Mouse (Mus musculus) right cerebral cortex, postnatal 4 days (tissue): ENCODE results near the gene Hmx3.
A peak's percentile ranks its signal among the peaks of the same experiment; 100 is the strongest.

Experiments
- DNase-seq: peaks from one replicate; pipeline ENCODE4 v3.0.0-alpha.2; 2022

Gene Hmx3

DNA sequence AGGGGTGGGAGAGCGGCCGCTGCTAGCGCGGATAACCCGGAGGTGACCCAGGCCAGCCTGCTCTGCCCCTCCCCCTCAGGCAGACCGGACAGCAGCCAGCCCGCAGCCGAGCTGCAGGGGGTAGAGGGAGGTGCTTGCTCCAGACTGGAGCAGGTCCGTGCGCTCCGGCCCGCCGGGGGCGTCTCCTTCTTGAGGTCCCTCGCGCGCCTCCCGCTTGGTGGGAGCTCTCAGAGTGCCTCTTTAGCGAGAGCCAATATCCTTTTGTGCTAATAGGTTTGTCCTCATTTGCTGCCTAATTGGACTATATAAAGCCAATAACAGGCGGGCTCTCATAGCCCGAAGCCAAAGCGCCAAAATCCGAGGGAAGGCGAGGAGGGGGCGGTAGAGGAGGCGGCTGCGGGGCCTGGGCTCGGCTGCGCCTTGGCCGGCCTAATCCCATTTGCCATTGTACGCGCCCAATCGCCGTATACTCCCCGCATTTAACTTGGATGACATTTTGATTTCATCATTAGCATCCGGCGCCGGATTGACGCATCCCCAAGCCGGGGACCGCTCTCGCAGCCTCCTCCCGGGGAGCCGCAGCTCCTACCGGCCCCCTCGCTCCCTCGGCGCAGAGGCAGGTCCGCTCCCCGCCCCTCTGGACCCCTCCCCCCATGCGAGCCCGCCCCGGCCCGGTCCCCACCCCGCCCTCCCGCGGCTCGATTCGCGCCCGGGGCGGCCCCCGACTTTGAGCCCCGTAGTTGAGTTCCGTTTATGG lies at the start of gene Hmx3:
Gene Hmx3 (plus strand): TSS at position 753 of the 757 bp plus-strand sequence.
- no peak for DNase-seq

DNA sequence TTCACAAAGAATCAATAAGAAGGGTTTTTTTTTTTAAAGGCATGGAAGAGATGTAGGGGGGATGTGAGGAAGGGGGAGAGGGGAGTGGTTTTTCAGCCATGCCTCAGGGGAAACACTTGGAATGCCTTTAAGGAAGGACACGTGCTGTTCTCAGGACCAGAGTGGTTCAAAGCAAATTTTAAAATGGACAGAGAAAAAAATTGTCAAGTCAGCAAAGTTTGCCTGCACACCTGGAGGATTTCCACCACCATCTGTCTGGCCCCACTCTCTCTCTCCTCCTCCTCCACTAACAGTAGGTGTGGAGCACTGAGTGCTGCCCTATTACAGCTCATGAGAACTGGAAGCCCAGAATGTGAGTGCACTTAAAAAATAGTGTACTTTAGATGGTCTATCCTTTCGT lies 38.9 kb upstream of the Hmx3 start:
- DNase-seq: no peak

DNA sequence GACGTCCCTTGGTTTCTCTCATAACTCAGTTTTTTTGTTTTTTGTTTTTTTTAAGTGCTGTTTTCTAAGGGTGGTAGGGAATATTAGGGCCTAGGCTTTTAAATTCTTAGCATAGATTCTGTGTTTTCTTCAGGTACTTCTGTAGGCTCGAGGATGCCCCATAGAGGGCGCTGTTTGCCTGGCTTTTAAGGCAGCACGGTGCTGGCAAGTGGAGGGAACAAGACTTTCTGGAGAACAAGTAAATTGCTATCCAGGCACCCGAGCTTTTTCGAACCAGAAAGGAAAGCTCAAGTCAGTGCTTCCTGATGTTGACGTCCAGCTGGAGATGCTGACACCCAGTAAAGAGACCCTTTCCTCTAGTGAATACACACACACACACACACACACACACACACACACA lies 2.7 kb upstream of the Hmx3 start:
- DNase-seq: peak; percentile 96

DNA sequence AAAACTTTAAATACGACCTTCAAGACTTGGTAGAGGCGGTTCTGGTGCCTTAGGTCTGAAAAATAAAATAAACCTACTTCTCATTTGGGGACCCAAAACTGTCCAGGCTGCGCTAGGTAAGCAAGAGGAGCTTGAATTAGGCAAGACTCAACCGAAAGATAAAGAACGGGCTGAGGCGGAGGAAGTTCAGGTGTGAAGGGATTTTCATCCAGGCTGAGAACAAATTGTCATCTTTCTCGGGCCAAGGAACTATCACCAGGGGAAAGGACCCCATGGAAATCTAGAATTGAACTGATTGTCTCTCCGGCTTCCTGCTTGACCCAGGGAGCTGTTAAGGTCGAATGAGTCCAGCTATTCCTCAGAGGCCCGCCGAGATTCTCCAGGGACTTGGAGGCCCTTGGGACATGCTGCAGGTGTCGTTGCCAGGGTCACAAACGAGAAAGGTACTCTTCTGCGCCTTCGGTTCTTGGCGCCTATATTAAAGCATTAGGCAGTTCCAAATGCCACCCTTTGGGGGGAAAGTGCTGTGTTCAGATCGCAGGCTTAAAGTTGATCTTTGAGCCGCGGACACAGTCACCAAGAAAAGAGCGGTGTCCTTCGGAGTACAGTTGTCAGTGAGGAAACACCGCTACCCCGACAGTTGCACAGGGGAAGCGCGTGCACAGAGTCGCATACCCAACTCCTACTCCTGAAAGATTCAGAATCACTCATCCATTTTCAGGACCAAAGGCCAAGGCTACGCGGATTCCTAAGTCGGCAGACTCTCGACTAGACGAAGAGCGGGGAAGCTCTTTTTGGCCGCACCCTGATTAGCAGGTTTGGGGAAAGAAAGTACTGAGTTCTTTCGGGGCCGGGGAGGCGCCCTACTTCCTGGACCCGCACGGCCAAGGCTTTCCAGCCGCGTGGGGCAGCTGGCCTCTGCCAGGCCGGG lies 1.2 kb upstream of the Hmx3 start:
- no peak for DNase-seq

DNA sequence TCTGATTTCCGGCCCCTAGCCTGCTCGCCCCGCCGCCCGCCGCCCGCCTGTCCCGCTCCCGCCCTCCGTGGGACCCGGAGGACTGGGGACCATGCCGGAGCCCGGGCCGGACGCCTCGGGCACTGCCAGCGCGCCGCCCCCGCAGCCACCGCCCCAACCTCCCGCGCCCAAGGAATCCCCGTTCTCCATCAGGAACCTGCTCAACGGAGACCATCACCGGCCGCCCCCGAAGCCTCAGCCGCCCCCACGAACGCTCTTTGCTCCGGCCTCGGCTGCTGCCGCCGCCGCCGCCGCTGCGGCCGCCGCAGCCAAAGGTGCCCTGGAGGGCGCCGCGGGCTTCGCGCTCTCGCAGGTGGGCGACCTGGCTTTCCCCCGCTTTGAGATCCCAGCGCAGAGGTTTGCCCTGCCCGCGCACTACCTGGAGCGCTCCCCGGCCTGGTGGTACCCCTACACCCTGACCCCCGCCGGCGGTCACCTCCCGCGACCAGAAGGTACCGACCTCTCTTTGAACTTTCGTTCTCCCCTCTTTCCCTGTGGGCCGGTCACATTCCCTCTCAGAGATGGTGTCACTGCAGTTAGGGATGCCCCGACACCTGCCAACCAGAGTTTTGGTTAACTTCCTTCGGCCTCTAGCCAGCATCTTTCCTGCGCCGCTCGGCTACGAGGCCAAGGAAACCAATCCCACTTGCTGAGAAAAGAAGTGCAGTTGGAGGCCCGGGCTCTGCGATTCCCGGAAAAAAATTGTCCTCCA lies 380 bp downstream of the Hmx3 start:
- DNase-seq: no peak

DNA sequence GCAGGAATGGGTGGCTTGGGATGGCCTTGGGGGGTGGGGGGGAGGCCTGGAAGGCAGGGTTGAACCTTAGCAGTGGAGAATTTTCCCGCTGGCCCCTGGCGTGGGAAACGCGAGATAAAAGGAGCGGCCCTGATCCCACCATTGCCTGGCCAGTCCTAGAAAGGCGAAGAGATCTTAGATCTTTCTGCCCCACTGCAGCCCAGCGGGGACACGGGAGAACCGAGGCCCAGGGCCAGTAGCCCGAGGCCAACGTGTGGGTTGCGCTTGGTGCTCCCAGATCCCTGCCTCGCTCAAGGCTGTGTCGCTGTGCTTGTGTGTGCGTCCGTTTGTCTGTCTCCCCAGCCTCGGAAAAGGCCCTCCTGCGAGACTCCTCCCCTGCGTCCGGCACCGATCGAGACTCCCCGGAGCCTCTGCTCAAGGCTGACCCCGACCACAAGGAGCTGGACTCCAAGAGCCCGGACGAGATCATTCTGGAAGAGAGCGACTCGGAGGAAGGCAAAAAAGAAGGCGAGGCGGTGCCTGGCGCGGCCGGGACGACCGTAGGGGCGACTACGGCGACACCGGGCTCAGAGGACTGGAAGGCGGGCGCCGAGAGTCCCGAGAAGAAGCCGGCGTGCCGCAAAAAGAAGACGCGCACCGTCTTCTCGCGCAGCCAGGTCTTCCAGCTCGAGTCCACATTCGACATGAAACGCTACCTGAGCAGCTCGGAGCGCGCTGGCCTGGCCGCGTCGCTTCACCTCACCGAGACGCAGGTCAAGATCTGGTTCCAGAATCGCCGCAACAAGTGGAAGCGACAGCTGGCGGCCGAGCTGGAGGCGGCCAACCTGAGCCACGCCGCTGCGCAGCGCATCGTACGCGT lies 1.2 kb downstream of the Hmx3 start:
- no peak for DNase-seq

DNA sequence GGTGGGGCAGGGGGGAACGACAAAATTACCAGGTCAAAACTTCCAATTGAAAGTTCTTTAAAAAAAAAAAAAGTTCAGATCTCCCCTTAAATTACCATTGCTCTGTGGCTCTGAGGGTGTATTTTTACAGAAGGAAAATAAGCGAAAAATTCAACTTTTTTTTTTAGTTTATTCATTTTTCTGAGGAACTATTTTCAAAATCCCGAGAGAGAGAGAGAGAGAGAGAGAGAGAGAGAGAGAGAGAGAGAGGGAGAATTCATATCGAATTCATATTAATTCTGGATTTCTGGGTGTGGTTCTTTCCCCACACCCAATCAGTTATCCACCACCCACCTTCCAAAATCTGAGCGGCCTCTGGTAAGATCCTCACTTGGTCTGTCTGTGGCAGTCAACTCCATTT lies 2.2 kb downstream of the Hmx3 start:
- DNase-seq: no peak

DNA sequence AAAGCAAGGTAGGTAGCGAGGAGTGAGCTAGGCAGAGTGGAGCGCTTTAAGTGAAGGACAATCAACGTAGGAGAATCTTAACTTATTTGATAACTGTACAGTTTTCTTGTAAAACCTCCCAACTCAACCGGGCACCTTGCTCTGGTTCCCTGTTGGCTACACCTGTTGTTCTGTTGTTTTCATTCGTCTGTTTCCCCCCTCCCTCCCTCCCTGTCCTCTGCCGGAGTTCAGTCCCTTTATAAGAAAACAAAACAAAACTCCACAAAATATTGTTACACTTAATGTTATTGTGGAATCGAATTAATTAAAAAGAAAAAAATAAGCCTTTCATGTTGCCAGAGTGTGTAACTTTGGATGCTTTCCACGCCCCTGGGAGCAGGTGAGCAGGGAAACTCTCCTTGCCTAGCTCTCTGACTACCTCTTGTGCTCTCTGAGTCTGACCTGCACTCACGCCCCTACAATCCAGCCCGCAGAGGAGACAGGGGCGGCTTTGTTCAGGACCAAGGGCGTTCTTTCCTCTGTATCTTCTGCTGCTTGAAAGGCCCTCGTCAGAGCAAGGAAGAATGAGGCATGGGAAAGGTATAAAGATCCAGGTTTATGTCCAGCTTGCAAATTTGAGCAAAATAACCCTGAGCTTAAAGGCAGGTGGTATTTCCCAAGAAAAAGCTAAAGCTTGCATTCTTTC lies 3.2 kb downstream of the Hmx3 start:
- no peak for DNase-seq

DNA sequence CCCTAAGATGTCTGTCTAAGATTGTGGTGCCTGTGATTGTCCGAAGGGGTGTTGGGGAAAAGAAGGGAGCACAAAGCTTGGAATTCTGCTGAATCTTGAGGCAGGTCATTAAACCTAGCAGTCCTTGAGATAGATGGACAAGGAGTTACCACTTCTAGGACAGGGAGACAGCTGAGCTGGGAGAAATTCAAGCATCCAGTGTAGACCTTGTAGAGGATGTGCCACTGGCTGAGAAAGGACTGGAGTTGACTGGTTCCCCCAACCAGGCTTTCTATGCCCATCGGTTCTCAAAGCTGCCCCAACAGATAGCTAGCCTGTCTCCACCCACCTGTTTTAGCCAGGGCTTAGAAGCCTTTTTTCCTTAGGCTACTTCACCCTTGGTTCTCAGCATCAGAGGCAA lies 3.8 kb downstream of the Hmx3 start:
- no peak for DNase-seq

DNA sequence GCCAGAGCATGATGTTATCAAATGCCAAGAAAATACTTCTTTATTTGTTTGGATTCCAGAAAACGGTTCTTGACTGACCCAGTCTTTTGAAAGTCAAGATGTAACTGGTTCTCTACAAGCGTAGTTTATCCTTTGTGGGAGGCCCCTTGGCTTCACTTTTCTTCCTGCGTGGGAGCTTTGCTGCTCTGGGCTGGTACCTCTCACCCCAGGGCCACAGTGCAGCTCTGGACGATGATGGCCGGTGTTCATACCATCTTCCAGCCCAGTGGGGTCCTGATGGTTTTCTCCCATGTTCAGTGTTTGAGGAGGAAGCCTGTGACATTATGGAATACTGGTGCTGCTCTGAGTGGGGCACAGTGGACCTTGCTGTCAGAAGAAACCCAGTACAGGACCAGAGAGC lies 4.8 kb downstream of the Hmx3 start:
- DNase-seq: no peak

DNA sequence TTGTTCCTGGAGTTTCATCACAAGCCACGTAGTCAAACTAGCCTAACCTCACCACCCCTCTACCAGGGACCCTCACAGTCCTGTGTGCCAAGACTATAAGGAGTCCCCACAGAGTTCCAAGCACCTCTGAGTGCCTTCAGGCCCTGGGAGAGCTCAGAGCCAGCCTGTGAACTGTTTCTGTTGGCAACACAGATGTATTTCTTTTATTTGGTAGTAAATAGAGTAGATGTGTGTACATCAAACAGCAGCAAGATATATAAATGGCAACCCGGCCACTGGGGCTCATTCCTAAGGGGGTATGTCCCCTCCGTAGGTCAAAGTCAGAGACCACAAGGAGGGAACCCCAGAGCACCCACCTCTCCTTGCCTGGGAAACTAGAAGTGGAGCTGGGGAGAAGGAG lies 5.8 kb downstream of the Hmx3 start, which contains the start of gene Hmx2:
Gene Hmx2 (plus strand): TSS at position 301 of the 400 bp plus-strand sequence.
- DNase-seq: no peak

DNA sequence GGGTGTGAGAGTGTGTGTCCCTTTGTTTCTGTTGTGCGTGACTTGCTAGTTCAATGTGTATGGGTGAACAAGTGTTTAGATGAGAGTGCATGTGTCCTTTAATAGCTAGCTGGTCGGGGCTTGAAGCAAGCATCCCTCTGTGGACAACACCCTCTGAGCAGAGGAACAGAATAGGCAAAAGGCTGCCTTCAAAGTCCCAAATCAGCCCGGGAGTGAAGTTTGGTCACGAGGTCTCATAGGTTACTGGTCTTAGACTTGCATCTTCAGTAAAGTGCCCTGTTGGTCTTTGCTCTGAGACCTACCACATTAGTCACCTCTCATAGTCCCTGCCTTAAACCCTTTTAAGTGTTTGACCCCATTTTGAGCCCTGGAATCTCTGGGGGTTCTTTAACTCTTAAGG lies 8.8 kb downstream of the Hmx3 start:
- no peak for DNase-seq

DNA sequence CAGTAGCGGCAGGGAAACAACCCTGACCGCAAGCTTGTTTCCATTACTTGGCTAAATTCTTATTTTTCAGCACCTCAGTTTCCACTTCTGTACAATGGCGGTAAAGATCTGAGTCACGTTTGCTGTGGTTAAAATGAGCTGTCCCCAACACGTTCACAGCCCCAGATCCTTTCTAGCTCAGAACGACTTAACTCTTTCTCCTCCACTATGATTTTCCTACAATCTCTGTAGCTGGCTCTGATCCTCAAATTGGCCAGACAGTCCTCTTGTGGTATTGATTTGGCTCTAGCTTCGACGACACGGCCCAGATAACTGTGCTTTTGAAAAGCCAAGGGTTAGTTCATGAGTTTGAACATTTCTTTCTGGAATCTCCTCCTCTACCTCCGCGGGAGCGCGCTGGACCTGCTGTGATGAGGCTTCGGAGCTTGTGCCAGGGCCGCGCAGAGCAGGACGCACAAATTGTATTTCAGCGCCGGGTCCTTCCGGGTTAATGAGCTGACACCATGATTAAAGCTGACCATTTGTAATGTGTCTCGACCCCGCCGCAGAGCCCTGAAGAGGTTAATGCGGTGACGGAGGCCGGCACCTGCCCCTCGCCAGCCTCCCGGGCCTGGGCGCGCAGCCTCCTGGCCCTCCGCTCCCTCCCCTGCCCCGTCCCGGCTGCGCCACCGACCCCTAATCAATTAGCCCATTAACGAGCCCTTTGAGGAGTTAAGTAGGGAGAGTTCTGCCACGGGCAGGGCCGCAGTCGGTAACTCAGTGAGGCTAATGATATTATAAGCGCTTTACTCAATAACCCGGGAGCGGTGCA lies 9.5 kb downstream of the Hmx3 start:
- DNase-seq: no peak

DNA sequence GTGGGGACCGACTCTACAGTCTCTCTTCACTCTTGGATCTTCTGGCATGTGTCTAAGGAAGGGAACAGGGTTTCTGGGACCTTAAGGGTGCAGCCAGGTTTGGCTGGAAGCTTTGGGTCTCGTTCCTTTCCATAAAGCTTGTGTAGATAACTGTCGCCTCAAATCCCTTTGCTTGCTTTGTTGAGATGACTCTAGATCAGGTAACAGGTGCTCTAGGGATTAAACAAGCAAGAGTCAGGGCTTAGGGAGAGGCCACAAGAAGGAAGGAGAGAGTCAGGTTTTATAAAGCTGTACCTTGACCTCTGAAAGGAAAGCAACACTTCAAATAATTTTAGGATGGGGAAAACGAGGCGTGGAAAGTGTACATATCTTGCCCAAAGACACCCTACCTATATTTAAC lies 10.1 kb downstream of the Hmx3 start:
- DNase-seq: no peak

DNA sequence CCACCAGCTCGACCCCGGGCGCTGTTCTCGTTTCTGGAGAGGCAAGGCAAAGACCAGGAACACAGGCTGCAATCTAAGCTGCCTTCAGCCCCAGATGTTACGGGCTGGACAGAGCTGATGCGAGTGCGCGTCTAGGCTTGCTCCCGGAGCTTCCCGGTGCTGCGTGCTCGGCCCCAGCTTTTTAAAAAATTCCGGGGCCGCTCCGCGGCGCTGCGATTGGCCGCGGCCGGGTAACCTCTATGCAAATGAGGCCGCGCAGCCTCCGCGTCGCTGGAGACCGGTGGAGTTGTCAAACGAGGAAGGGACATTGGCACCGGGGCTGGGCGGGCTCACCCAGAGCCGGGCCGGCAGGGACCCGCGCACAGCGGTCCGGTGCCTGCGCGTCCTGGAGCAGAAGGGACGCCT lies 11.1 kb downstream of the Hmx3 start:
- no peak for DNase-seq

DNA sequence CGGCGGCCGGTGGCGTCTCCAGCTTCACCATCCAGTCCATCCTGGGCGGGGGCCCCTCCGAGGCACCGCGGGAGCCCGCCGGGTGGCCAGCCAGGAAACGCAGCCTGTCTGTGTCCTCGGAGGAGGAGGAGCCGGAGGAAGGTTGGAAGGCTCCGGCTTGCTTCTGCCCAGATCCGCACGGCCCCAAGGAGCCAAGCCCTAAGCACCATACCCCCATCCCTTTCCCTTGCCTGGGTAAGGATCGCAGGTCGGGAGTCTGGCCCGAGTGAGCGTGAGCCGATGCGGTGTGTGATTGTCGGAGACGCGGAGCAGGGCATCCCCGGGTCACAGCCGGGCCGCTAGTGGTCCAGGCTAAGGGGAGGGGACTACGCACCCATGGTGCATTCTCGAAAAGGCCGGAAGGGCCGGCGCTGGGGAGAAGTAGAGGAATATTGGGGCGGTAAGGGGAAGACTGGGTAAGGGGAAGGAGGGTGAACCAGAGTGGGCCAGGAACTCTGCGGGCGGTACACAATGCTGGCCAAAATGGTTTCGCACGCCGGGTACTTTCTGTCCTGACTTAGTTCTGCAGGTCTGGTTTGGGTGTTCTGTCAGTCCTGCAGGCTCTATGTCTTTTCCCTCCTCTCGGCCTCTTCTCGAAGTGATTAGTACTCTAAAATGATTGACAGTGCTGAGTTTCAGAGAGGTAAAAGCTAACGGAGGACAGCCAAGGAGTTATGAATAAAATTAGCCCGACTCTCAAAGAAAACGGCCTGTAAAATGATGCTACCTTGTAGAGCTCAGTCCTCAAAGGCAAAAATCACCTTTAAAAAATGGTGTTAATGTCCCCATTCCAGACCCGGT lies 11.9 kb downstream of the Hmx3 start:
- DNase-seq: no peak

DNA sequence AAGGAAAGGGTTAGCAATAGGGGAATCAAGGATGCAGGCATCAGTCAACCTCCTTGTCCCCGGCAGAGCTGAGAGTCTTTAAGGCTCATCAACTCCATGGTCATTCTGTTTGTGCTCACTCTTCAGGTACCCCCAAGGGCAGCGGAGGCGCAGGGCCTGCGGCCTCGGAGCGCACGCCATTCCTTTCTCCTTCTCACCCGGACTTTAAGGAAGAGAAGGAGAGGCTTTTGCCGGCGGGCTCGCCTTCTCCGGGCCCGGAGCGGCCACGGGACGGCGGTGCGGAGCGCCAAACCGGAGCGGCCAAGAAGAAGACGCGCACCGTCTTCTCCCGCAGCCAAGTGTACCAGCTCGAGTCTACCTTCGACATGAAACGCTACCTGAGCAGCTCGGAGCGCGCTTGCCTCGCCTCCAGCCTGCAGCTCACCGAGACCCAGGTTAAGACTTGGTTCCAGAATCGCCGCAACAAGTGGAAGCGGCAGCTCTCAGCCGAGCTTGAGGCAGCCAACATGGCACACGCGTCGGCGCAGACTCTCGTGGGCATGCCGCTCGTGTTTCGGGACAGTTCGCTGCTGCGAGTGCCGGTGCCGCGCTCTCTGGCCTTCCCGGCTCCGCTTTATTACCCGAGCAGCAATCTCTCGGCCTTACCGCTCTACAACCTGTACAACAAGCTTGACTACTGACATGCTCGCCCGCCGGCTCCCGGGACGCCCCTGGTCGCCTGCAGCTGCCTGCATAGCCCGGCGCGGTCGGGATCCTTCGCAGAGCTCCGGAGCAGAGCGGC lies 12.8 kb downstream of the Hmx3 start:
- no peak for DNase-seq

DNA sequence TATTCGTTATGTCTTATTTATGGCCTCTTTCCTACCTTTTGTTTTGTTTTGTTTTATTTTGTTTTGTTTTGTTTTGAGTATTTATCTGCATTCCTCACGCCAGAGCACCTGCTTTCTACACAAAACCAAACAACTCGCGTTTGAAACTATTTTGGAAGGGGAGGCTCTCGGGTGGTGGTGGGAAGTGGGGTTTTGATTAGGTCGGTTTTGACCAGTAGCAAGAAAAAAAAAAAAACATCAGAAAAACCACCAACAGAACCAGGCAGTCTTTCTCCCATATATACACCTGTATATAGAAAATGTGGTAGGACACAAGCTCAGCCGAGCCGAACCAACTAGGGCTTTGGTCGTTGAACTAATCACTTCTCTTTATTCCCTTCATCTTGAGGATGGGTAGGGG lies 13.4 kb downstream of the Hmx3 start:
- DNase-seq: no peak
